Comparison of ENCODE assay signal across 16 mouse cellular contexts in the genomic region with DNA sequence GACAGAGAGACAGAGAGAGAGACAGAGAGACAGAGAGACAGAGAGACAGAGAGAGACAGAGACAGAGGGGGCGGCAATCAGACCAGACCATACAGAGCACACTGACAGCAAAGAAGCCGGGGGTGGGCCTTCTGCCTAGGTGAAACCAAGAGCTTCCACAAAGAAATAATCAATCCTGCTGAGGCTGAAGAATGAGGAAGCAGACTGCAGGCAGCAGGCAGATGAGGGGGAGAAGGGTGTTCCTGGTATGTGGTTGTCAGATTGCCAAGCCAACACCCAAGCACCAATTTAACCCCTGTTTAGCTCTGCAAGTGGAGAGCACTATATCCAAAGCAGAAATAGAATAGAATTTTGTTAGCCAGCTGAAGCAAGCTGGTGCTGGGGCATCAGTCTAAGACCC. TPM values are rescaled to one million over a fixed set of nuclear protein-coding genes. Genes with fewer than 3 reads are reported as not detected.
DNase-seq lines count a peak whose midpoint lies in the region; ATAC-seq and TF ChIP-seq lines count a peak whose summit lies in the region.
"Had no signal": no experiment of that assay in that cellular context is flagged by ENCODE, and none has a peak within 500 bp of the region (broad histone marks: within the 10 kb centered on the region; RNA-seq: fewer than 3 reads in every experiment).

No protein-coding gene starts in this region.

- TF ChIP-seq EP300 in lung, postnatal 0 days (IDR thresholded peaks at IDR 0.05) = 0 out of 2 replicates have a peak, but pooled peaks have one; percentile 11

- ATAC-seq in embryonic facial prominence, embryonic 14.5 days (ENCODE audit: low read depth) = peak; percentile 85
- ATAC-seq in lung, postnatal 0 days = peak; percentile 49; the same call in 1 of the 2 replicates
- no peak for ATAC-seq in neural tube, embryonic 15.5 days (ENCODE audit: low FRiP score)
- ATAC-seq: forebrain, embryonic 15.5 days had no signal

- peaks cover 10% of the 10 kb centered on the region; the same call in 1 of the 2 replicates for H3K4me1 ChIP-seq in embryonic facial prominence, embryonic 14.5 days (ENCODE audit: control insufficient read depth, insufficient read depth, low read length)
- no peaks in the 10 kb centered on the region for H3K4me1 ChIP-seq in embryonic facial prominence, embryonic 10.5 days
- H3K4me1 ChIP-seq in lung, postnatal 0 days (ENCODE audit: insufficient read depth, low read depth, low read length) = peaks cover 2% of the 10 kb centered on the region; the same call in 1 of the 2 replicates
- no peaks in the 10 kb centered on the region for H3K4me1 ChIP-seq in neural tube, embryonic 15.5 days
- H3K4me1 ChIP-seq: forebrain, embryonic 15.5 days had no signal

- no peak overlapping the region for H3K27ac ChIP-seq in embryonic facial prominence, embryonic 14.5 days (replicated peaks; ENCODE audit: low read depth, low read length)
- H3K27ac ChIP-seq in embryonic facial prominence, embryonic 10.5 days (replicated peaks) = no peak overlapping the region
- H3K27ac ChIP-seq in lung, postnatal 0 days (ENCODE audit: low read length) = no peak overlapping the region
- no peak overlapping the region for H3K27ac ChIP-seq in neural tube, embryonic 15.5 days (replicated peaks)
- H3K27ac ChIP-seq: forebrain, embryonic 15.5 days; macrophage had no signal

- WGBS in embryonic facial prominence, embryonic 14.5 days = 38% methylated on average over 2 of the region's 2 CpGs
- WGBS in embryonic facial prominence, embryonic 10.5 days = 83% methylated on average over 2 of the region's 2 CpGs
- 30% methylated on average over 2 of the region's 2 CpGs for WGBS in lung, postnatal 0 days
- 71% methylated on average over 2 of the region's 2 CpGs for WGBS in neural tube, embryonic 15.5 days

- H3K4me3 ChIP-seq in embryonic facial prominence, embryonic 14.5 days (ENCODE audit: low read depth, low read length) = no peak overlapping the region
- no peak overlapping the region for H3K4me3 ChIP-seq in embryonic facial prominence, embryonic 10.5 days
- no peak overlapping the region for H3K4me3 ChIP-seq in lung, postnatal 0 days (ENCODE audit: low read depth, low read length)
- H3K4me3 ChIP-seq in neural tube, embryonic 15.5 days (replicated peaks) = no peak overlapping the region
- H3K4me3 ChIP-seq: forebrain, embryonic 15.5 days had no signal

- H3K9me3 ChIP-seq in embryonic facial prominence, embryonic 14.5 days (ENCODE audit: control insufficient read depth, low read length) = no peaks in the 10 kb centered on the region
- H3K9me3 ChIP-seq in embryonic facial prominence, embryonic 10.5 days = no peaks in the 10 kb centered on the region
- no peaks in the 10 kb centered on the region for H3K9me3 ChIP-seq in lung, postnatal 0 days (ENCODE audit: low read length)
- H3K9me3 ChIP-seq in neural tube, embryonic 15.5 days (replicated peaks) = no peaks in the 10 kb centered on the region
- H3K9me3 ChIP-seq: forebrain, embryonic 15.5 days; G1E had no signal

- H3K36me3 ChIP-seq in embryonic facial prominence, embryonic 14.5 days (ENCODE audit: control insufficient read depth, insufficient read depth, low read length) = no peaks in the 10 kb centered on the region
- H3K36me3 ChIP-seq in embryonic facial prominence, embryonic 10.5 days (replicated peaks) = no peaks in the 10 kb centered on the region
- no peaks in the 10 kb centered on the region for H3K36me3 ChIP-seq in lung, postnatal 0 days (ENCODE audit: insufficient read depth, low read length)
- H3K36me3 ChIP-seq in neural tube, embryonic 15.5 days = no peaks in the 10 kb centered on the region
- H3K36me3 ChIP-seq: forebrain, embryonic 15.5 days; G1E had no signal

- no peaks in the 10 kb centered on the region for H3K27me3 ChIP-seq in embryonic facial prominence, embryonic 14.5 days (replicated peaks; ENCODE audit: control insufficient read depth, insufficient read depth, low read length)
- no peaks in the 10 kb centered on the region for H3K27me3 ChIP-seq in embryonic facial prominence, embryonic 10.5 days (replicated peaks; ENCODE audit: low read depth, poor library complexity, severe bottlenecking)
- no peaks in the 10 kb centered on the region for H3K27me3 ChIP-seq in lung, postnatal 0 days (replicated peaks; ENCODE audit: insufficient read depth, low read length)
- H3K27me3 ChIP-seq in neural tube, embryonic 15.5 days (replicated peaks) = no peaks in the 10 kb centered on the region
- H3K27me3 ChIP-seq: forebrain, embryonic 15.5 days had no signal

- peak; percentile 84 for DNase-seq in embryonic facial prominence, embryonic 14.5 days (ENCODE audit: low spot score)
- no peak for DNase-seq in embryonic facial prominence, embryonic 10.5 days (ENCODE audit: low spot score)
- DNase-seq in testis, postnatal 14 days (ENCODE audit: low spot score) = peak; percentile 4
- DNase-seq in testis, postnatal 10 days (ENCODE audit: low spot score) = no peak
- DNase-seq in lung, postnatal 0 days (ENCODE audit: low spot score) = peak; percentile 78
- no peak for DNase-seq in cerebellum, adult 18-20 months
- no peak for DNase-seq in retina, embryonic 14.5 days (ENCODE audit: low spot score)
- DNase-seq: adrenal gland, postnatal 36 days; cerebellum, adult 11 months; heart, adult 11 months; layer of hippocampus, adult 9-11 months; left cerebral cortex, postnatal 4 days had no signal

- no peak for TF ChIP-seq CTCF in lung, postnatal 0 days (IDR thresholded peaks at IDR 0.05)

- H3K9ac ChIP-seq in embryonic facial prominence, embryonic 14.5 days (ENCODE audit: low read depth, low read length) = no peak overlapping the region
- H3K9ac ChIP-seq in lung, postnatal 0 days (replicated peaks; ENCODE audit: low read depth) = no peak overlapping the region
- no peak overlapping the region for H3K9ac ChIP-seq in neural tube, embryonic 15.5 days (replicated peaks)
- H3K9ac ChIP-seq: forebrain, embryonic 15.5 days had no signal

- no peak overlapping the region for H3K4me2 ChIP-seq in embryonic facial prominence, embryonic 14.5 days (ENCODE audit: low read depth, low read length)
- no peak overlapping the region for H3K4me2 ChIP-seq in lung, postnatal 0 days (replicated peaks; ENCODE audit: low read depth, low read length)
- no peak overlapping the region for H3K4me2 ChIP-seq in neural tube, embryonic 15.5 days
- H3K4me2 ChIP-seq: forebrain, embryonic 15.5 days had no signal

RNA-seq across cellular contexts. Expression of a gene that starts 40.4 kb away (rescaled TPM):
- 64.5 and 74.7 TPM in 2 replicates for polyA plus RNA-seq in embryonic facial prominence, embryonic 14.5 days (2014; fragmentation: Nextera tagmentation; extraction: Ambion mirVana)
- 5.5 and 10.2 TPM in 2 replicates for polyA plus RNA-seq in embryonic facial prominence, embryonic 10.5 days (2016; fragmentation: Nextera tagmentation; extraction: Ambion mirVana)
- polyA plus RNA-seq in lung, postnatal 0 days (2015; fragmentation: Nextera tagmentation; extraction: Ambion mirVana) = 25.8 and 39.7 TPM in 2 replicates
- 3.5 and 4.2 TPM in 2 replicates for polyA plus RNA-seq in neural tube, embryonic 15.5 days (2015; fragmentation: Nextera tagmentation; extraction: Ambion mirVana)
- polyA plus RNA-seq: G1E, macrophage had no signal

Comparison
In these comparisons a context has a peak if more than half of its experiments do, and no peak if none do; other contexts are left out.
1. DNase-seq: peak in embryonic facial prominence, embryonic 14.5 days (single experiment), testis, postnatal 14 days (single experiment) and lung, postnatal 0 days (single experiment); none in embryonic facial prominence, embryonic 10.5 days (single experiment), testis, postnatal 10 days (single experiment), cerebellum, adult 18-20 months (0 of 2) and retina, embryonic 14.5 days (single experiment).